Mouse (Mus musculus) v-Abl transformed pro-B cells (cell line): ENCODE results near the gene Tmem114.

Experiments
- in situ Hi-C, 2 experiments: fragments of 400-800 bp; cut with MboI; formaldehyde crosslinking; loops; one replicate each; pipeline ENCODE4 v1.15.1; 2025; ENCODE audit not compliant: unreplicated experiment in 2 of 2

Gene Tmem114

GRCm38 (mm10) chr16:8424971-8425330 lies at the start of gene Tmem114:
TSS of gene Tmem114 (minus strand) at chr16:8425136.
- in situ Hi-C loops = loop anchor here in 1 of 2 experiments (25.0 kb wide), 2 partner anchors 1837 to 1962 kb away; partner anchors contain the start of gene Tekt5

GRCm38 (mm10) chr16:8470603-8471481 lies 45.9 kb upstream of the Tmem114 start, which contains the start of gene Mettl22:
TSS of gene Mettl22 (plus strand) at chr16:8470788.
- in situ Hi-C loops = no loop called here

GRCm38 (mm10) chr16:8470132-8470531 lies 45.2 kb upstream of the Tmem114 start:
- in situ Hi-C loops = no loop called here

- in situ Hi-C loops = no loop called here
Measured at GRCm38 (mm10) chr16:8459098-8459497, 34.2 kb upstream of the Tmem114 start.

GRCm38 (mm10) chr16:8458391-8458790 lies 33.5 kb upstream of the Tmem114 start:
- in situ Hi-C loops = no loop called here

- in situ Hi-C loops = no loop called here
Measured at GRCm38 (mm10) chr16:8455221-8455620, 30.3 kb upstream of the Tmem114 start.

GRCm38 (mm10) chr16:8453301-8453700 lies 28.4 kb upstream of the Tmem114 start:
- in situ Hi-C loops = no loop called here

- in situ Hi-C loops = no loop called here
Measured at GRCm38 (mm10) chr16:8446256-8446655, 21.3 kb upstream of the Tmem114 start.

- in situ Hi-C loops = no loop called here
Measured at GRCm38 (mm10) chr16:8444911-8445310, 20.0 kb upstream of the Tmem114 start.

- in situ Hi-C loops = no loop called here
Measured at GRCm38 (mm10) chr16:8432616-8433015, 7.7 kb upstream of the Tmem114 start.

GRCm38 (mm10) chr16:8429531-8429930 lies 4.6 kb upstream of the Tmem114 start:
- in situ Hi-C loops = no loop called here

- in situ Hi-C loops = no loop called here
Measured at GRCm38 (mm10) chr16:8425736-8426135, 800 bp upstream of the Tmem114 start.

GRCm38 (mm10) chr16:8424161-8424970 lies 570 bp downstream of the Tmem114 start:
- in situ Hi-C loops = loop anchor here in 1 of 2 experiments (25.0 kb wide), 2 partner anchors 1838 to 1963 kb away; partner anchors contain the start of gene Tekt5

GRCm38 (mm10) chr16:8423626-8424114 lies 1.3 kb downstream of the Tmem114 start:
- in situ Hi-C loops = loop anchor here in 1 of 2 experiments (25.0 kb wide), 2 partner anchors 1839 to 1964 kb away; partner anchors contain the start of gene Tekt5

- in situ Hi-C loops = loop anchor here in 1 of 2 experiments (25.0 kb wide), 2 partner anchors 1841 to 1966 kb away; partner anchors contain the start of gene Tekt5
Measured at GRCm38 (mm10) chr16:8420842-8421241, 4.1 kb downstream of the Tmem114 start.

GRCm38 (mm10) chr16:8420381-8420780 lies 4.6 kb downstream of the Tmem114 start:
- in situ Hi-C loops = loop anchor here in 1 of 2 experiments (25.0 kb wide), 2 partner anchors 1842 to 1967 kb away; partner anchors contain the start of gene Tekt5

- in situ Hi-C loops = loop anchor here (5.0 to 25.0 kb wide), 3 partner anchors 73 to 1968 kb away; partner anchors contain the start of gene Tekt5 (in 1 of the 2)
Measured at GRCm38 (mm10) chr16:8419666-8420065, 5.3 kb downstream of the Tmem114 start.

GRCm38 (mm10) chr16:8418126-8418525 lies 6.8 kb downstream of the Tmem114 start:
- in situ Hi-C loops = loop anchor here (5.0 to 25.0 kb wide), 3 partner anchors 74 to 1969 kb away; partner anchors contain the start of gene Tekt5 (in 1 of the 2)

GRCm38 (mm10) chr16:8417011-8417720 lies 7.8 kb downstream of the Tmem114 start:
- in situ Hi-C loops = loop anchor here (5.0 to 25.0 kb wide), 3 partner anchors 75 to 1970 kb away; partner anchors contain the start of gene Tekt5 (in 1 of the 2)

GRCm38 (mm10) chr16:8415996-8416395 lies 8.9 kb downstream of the Tmem114 start:
- in situ Hi-C loops = loop anchor here (5.0 to 25.0 kb wide), 3 partner anchors 76 to 1971 kb away; partner anchors contain the start of gene Tekt5 (in 1 of the 2)
